Mouse (Mus musculus): ENCODE results near the gene Gm3327. TPM values are rescaled to one million over a fixed set of nuclear protein-coding genes. Genes with fewer than 3 reads are reported as not detected.
"Not testable (repeated sequence)": the region's sequence is repeated elsewhere in the genome, so short reads cannot be mapped to it uniquely, and the experiment has no call there.

Gene Gm3327
- polyA plus RNA-seq (2016; fragmentation: Nextera tagmentation; extraction: Ambion mirVana): not detected in 2 replicates

GRCm38 (mm10) chr14:44123551-44123950 is at the start of gene Gm3327:
Gene Gm3327 (plus strand): TSS chr14:44123851.
- not testable (repeated sequence) for H3K27ac ChIP-seq (ENCODE audit: poor library complexity, severe bottlenecking); H3K4me3 ChIP-seq; ATAC-seq (ENCODE audit: insufficient number of reproducible peaks, low FRiP score); H3K27me3 ChIP-seq (replicated peaks); H3K9me3 ChIP-seq (replicated peaks); H3K4me1 ChIP-seq (replicated peaks); H3K4me2 ChIP-seq; H3K36me3 ChIP-seq; H3K9ac ChIP-seq
- 77% methylated on average over 4 of the region's 4 CpGs for WGBS

- not testable (repeated sequence) for H3K4me1 ChIP-seq (replicated peaks); H3K27me3 ChIP-seq (replicated peaks); H3K4me2 ChIP-seq; H3K9ac ChIP-seq; H3K4me3 ChIP-seq; H3K9me3 ChIP-seq (replicated peaks); ATAC-seq (ENCODE audit: insufficient number of reproducible peaks, low FRiP score); H3K27ac ChIP-seq (ENCODE audit: poor library complexity, severe bottlenecking); H3K36me3 ChIP-seq
- WGBS: 66% methylated on average over 5 of the region's 5 CpGs
Observed at GRCm38 (mm10) chr14:44077785-44078341, 45.8 kb upstream of the Gm3327 start.

GRCm38 (mm10) chr14:44086588-44086987 is 37.1 kb upstream of the Gm3327 start:
- not testable (repeated sequence) for H3K9ac ChIP-seq; H3K27ac ChIP-seq (ENCODE audit: poor library complexity, severe bottlenecking); H3K27me3 ChIP-seq (replicated peaks); H3K4me3 ChIP-seq; H3K4me2 ChIP-seq; H3K9me3 ChIP-seq (replicated peaks); ATAC-seq (ENCODE audit: insufficient number of reproducible peaks, low FRiP score); H3K4me1 ChIP-seq (replicated peaks); H3K36me3 ChIP-seq
- WGBS: 79% methylated on average over 1 of the region's 1 CpGs

GRCm38 (mm10) chr14:44087535-44087934 is 36.1 kb upstream of the Gm3327 start:
- H3K4me1 ChIP-seq (replicated peaks); H3K4me2 ChIP-seq; ATAC-seq (ENCODE audit: insufficient number of reproducible peaks, low FRiP score); H3K9ac ChIP-seq; H3K4me3 ChIP-seq; H3K9me3 ChIP-seq (replicated peaks); H3K27me3 ChIP-seq (replicated peaks); H3K27ac ChIP-seq (ENCODE audit: poor library complexity, severe bottlenecking); H3K36me3 ChIP-seq: not testable (repeated sequence)
- WGBS: 51% methylated on average over 2 of the region's 2 CpGs

GRCm38 (mm10) chr14:44091524-44091923 is 32.1 kb upstream of the Gm3327 start:
- H3K36me3 ChIP-seq; H3K27me3 ChIP-seq (replicated peaks); H3K4me3 ChIP-seq; H3K9me3 ChIP-seq (replicated peaks); H3K27ac ChIP-seq (ENCODE audit: poor library complexity, severe bottlenecking); ATAC-seq (ENCODE audit: insufficient number of reproducible peaks, low FRiP score); H3K4me2 ChIP-seq; H3K9ac ChIP-seq; H3K4me1 ChIP-seq (replicated peaks): not testable (repeated sequence)
- WGBS: 59% methylated on average over 1 of the region's 1 CpGs

GRCm38 (mm10) chr14:44094445-44094844 is 29.2 kb upstream of the Gm3327 start:
- H3K4me3 ChIP-seq; H3K27ac ChIP-seq (ENCODE audit: poor library complexity, severe bottlenecking); H3K4me1 ChIP-seq (replicated peaks); H3K9ac ChIP-seq; H3K9me3 ChIP-seq (replicated peaks); H3K36me3 ChIP-seq; H3K4me2 ChIP-seq; H3K27me3 ChIP-seq (replicated peaks); ATAC-seq (ENCODE audit: insufficient number of reproducible peaks, low FRiP score): not testable (repeated sequence)
- WGBS: 43% methylated on average over 5 of the region's 5 CpGs

GRCm38 (mm10) chr14:44100030-44100429 is 23.6 kb upstream of the Gm3327 start:
- not testable (repeated sequence) for H3K4me2 ChIP-seq; H3K27me3 ChIP-seq (replicated peaks); H3K4me1 ChIP-seq (replicated peaks); H3K36me3 ChIP-seq; H3K9ac ChIP-seq; H3K4me3 ChIP-seq; H3K27ac ChIP-seq (ENCODE audit: poor library complexity, severe bottlenecking); H3K9me3 ChIP-seq (replicated peaks); ATAC-seq (ENCODE audit: insufficient number of reproducible peaks, low FRiP score)
- WGBS: no CpG with 5 or more reads among the region's 1 CpGs

GRCm38 (mm10) chr14:44102354-44102753 is 21.3 kb upstream of the Gm3327 start, which contains the start of gene Ear2:
Gene Ear2 (plus strand): TSS chr14:44102654.
- H3K9me3 ChIP-seq (replicated peaks); H3K4me1 ChIP-seq (replicated peaks); ATAC-seq (ENCODE audit: insufficient number of reproducible peaks, low FRiP score); H3K9ac ChIP-seq; H3K27me3 ChIP-seq (replicated peaks); H3K4me3 ChIP-seq; H3K4me2 ChIP-seq; H3K27ac ChIP-seq (ENCODE audit: poor library complexity, severe bottlenecking); H3K36me3 ChIP-seq: not testable (repeated sequence)
- 72% methylated on average over 2 of the region's 2 CpGs for WGBS

GRCm38 (mm10) chr14:44110981-44111380 is 12.7 kb upstream of the Gm3327 start:
- no peak for ATAC-seq (ENCODE audit: insufficient number of reproducible peaks, low FRiP score)
- Histone ChIP-seq H3K9ac (no peak overlapping the region), H3K4me1 (replicated peaks) (no peaks in the 10 kb centered on the region), H3K4me3 (no peak overlapping the region), H3K27me3 (replicated peaks) (no peaks in the 10 kb centered on the region), H3K27ac (ENCODE audit: poor library complexity, severe bottlenecking) (no peak overlapping the region), H3K4me2 (no peak overlapping the region), H3K9me3 (replicated peaks) (no peaks in the 10 kb centered on the region), H3K36me3 (no peaks in the 10 kb centered on the region)

Other genes with a start within 250 kb of the Gm3327 start
- gene Ear1, start 248.3 kb upstream of the Gm3327 start, polyA plus RNA-seq (2016; fragmentation: Nextera tagmentation; extraction: Ambion mirVana): 0.26 TPM in 1 of 2 replicates, not detected in the other
- not detected in 2 replicates for gene Ear10, start 200.3 kb upstream of the Gm3327 start, polyA plus RNA-seq (2016; fragmentation: Nextera tagmentation; extraction: Ambion mirVana)
- gene Gm8113, start 198.5 kb upstream of the Gm3327 start, polyA plus RNA-seq (2016; fragmentation: Nextera tagmentation; extraction: Ambion mirVana): 28.6 and 29.4 TPM in 2 replicates
- gene Ang5, start 166.8 kb upstream of the Gm3327 start, polyA plus RNA-seq (2016; fragmentation: Nextera tagmentation; extraction: Ambion mirVana): not detected in 2 replicates
- gene Ang6, start 121.6 kb upstream of the Gm3327 start, polyA plus RNA-seq (2016; fragmentation: Nextera tagmentation; extraction: Ambion mirVana): not detected in 2 replicates
- not detected in 2 replicates for gene Ear2, start 21.2 kb upstream of the Gm3327 start, polyA plus RNA-seq (2016; fragmentation: Nextera tagmentation; extraction: Ambion mirVana)
- not detected in 2 replicates for gene Gm8212, start 73.8 kb downstream of the Gm3327 start, polyA plus RNA-seq (2016; fragmentation: Nextera tagmentation; extraction: Ambion mirVana)
- not detected in 2 replicates for gene 4930503E14Rik, start 89.4 kb downstream of the Gm3327 start, polyA plus RNA-seq (2016; fragmentation: Nextera tagmentation; extraction: Ambion mirVana)
- not detected in 2 replicates for gene Gm8220, start 161.7 kb downstream of the Gm3327 start, polyA plus RNA-seq (2016; fragmentation: Nextera tagmentation; extraction: Ambion mirVana)
- gene Gm5930, start 214.7 kb downstream of the Gm3327 start, polyA plus RNA-seq (2016; fragmentation: Nextera tagmentation; extraction: Ambion mirVana): not detected in 2 replicates
- not detected in 2 replicates for gene Gm8229, start 241.5 kb downstream of the Gm3327 start, polyA plus RNA-seq (2016; fragmentation: Nextera tagmentation; extraction: Ambion mirVana)